Mouse (Mus musculus) liver, adult 2 months (tissue): ENCODE data around the gene Phldb2. TPM values are rescaled to one million over a fixed set of nuclear protein-coding genes. Genes with fewer than 3 reads are reported as not detected.

ENCODE experiments used
- DNase-seq: peaks from one replicate; pipeline ENCODE4 v3.0.0-alpha.2; 2011; ENCODE audit warnings: low read depth, low spot score; ENCODE audit errors: extremely low read depth
- H3K27ac ChIP-seq: fragments of 200-500 bp; replicated peaks from 2 replicates; pipeline ENCODE4 v1.5.1; 2012; ENCODE audit warnings: low read depth, mild to moderate bottlenecking, control low read depth, inconsistent platforms, low read length; ENCODE audit not compliant: insufficient read depth
- H3K27me3 ChIP-seq: fragments of 200-500 bp; 2 replicates; pipeline ENCODE4 v1.6.1; 2012; ENCODE audit warnings: mild to moderate bottlenecking, moderate library complexity, low read length, inconsistent platforms; ENCODE audit not compliant: control insufficient read depth, insufficient read depth
- H3K36me3 ChIP-seq: fragments of 200-500 bp; 2 replicates; pipeline ENCODE4 v1.6.1; 2012; ENCODE audit warnings: low read length, inconsistent platforms; ENCODE audit not compliant: control insufficient read depth, insufficient read depth
- H3K4me1 ChIP-seq: fragments of 200-500 bp; 2 replicates; pipeline ENCODE4 v1.6.1; 2011; ENCODE audit warnings: low read length; ENCODE audit not compliant: control insufficient read depth, insufficient read depth
- H3K4me3 ChIP-seq: fragments of 200-500 bp; 2 replicates; pipeline ENCODE4 v1.5.1; 2011; ENCODE audit warnings: low read depth, mild to moderate bottlenecking, control low read depth, low read length, moderate library complexity; ENCODE audit not compliant: insufficient read depth
- H3K79me2 ChIP-seq: fragments of 200-500 bp; 2 replicates; pipeline ENCODE4 v1.6.1; 2012; ENCODE audit warnings: inconsistent platforms, mild to moderate bottlenecking, low read length, moderate library complexity; ENCODE audit not compliant: control insufficient read depth, insufficient read depth
- H3K9ac ChIP-seq: fragments of 200-500 bp; 2 replicates; pipeline ENCODE4 v1.6.1; 2012; ENCODE audit warnings: low read depth, mild to moderate bottlenecking, control low read depth, inconsistent platforms, low read length
- CTCF ChIP-seq: fragments of 200-500 bp; IDR thresholded peaks from 2 replicates; pipeline ENCODE4 v1.5.1; 2011; ENCODE audit warnings: low read depth, low read length, control low read depth
- POLR2A ChIP-seq: fragments of 200-500 bp; IDR thresholded peaks from 2 replicates; pipeline ENCODE4 v1.6.1; 2011; ENCODE audit warnings: low read length, control low read depth; ENCODE audit not compliant: insufficient read depth; ENCODE audit errors: extremely low read depth
- WGBS: fragments of 180-500 bp; shearing (Covaris S2); methylation state at CpG from one replicate; pipeline ENCODE4 v1.1.7; 2018; 5-methylcytosine and 5-hydroxymethylcytosine counted together
- polyA plus RNA-seq: library from polyadenylated mRNA; depleted of rRNA; stranded (reverse); fragments of >200 nt; gene quantifications from 2 replicates; pipeline ENCODE4 v1.2.3, GENCODE M21; 2012
- total RNA-seq: library from RNA; depleted of rRNA; stranded (reverse); fragments of >200 nt; gene quantifications from 2 replicates; pipeline ENCODE4 v1.2.3, GENCODE M21; 2014

Phldb2 gene
- total and polyA plus RNA-seq, 2 experiments: 19.1 to 58.3 TPM

DNA sequence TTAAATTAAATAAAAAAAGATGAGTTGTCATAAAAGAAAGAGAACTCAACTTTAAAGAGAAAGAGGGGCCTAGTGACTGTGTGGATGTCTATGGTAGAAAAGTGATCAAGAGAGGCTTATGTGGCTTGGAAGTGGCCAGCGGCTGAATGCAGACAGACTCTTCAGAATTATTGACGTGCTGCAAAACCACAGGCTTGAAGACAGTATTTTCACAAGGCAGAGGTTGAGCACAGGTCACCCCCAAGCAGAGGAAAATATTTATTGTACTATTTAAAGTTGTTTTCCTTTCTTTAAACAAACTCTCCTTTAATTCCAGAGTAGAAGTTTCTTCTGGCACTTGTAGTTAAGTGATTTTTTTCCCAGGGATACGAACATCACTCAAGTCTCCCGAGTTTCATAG is 63.8 kb downstream of the Phldb2 start:
- peaks cover 13% of the 10 kb centered on the region for H3K4me1 ChIP-seq

DNA sequence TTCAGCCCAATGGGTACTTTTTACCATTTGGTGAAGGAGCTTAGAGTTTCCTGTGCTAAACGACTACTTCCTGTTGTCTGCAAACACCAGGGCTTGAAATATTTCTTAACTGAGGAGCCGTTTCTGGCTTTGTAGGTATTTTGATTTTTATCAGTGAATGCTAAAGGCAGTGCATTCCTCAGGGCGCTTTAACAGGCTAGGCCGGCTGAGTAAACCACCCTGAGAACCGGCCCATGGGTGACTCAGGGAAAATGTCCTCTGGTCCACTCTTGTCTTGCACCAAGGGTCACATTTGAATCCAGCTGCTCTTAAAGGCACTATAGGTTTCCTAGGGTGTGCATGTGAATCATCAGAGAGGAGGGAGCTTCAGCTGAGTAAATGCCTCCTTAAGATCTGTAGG is 66.8 kb downstream of the Phldb2 start:
- no peaks in the 10 kb centered on the region for H3K36me3 ChIP-seq
- no peak overlapping the region for H3K9ac ChIP-seq
- no peaks in the 10 kb centered on the region for H3K27me3 ChIP-seq
- H3K4me3 ChIP-seq: no peak overlapping the region
- H3K4me1 ChIP-seq: peaks cover 3% of the 10 kb centered on the region; the same call in 1 of the 2 replicates
- no peak overlapping the region for H3K27ac ChIP-seq
- TF ChIP-seq POLR2A (no peak), CTCF (no peak)
- 72% methylated on average over 5 of the region's 5 CpGs for WGBS
- DNase-seq: no peak
- H3K79me2 ChIP-seq: 0 out of 2 replicates have a peak, but pooled peaks cover 2% of the 10 kb centered on the region

More for the DNA sequence above, 63.8 kb downstream of the Phldb2 start:
- no peak overlapping the region for H3K4me3 ChIP-seq
- WGBS: 78% methylated on average over 4 of the region's 4 CpGs
- TF ChIP-seq POLR2A: no peak
- no peak for TF ChIP-seq CTCF
- 0 out of 2 replicates have a peak, but pooled peaks cover 2% of the 10 kb centered on the region for H3K79me2 ChIP-seq
- H3K36me3 ChIP-seq: no peaks in the 10 kb centered on the region
- H3K9ac ChIP-seq: no peak overlapping the region
- no peak for DNase-seq
- no peak overlapping the region for H3K27ac ChIP-seq
- no peaks in the 10 kb centered on the region for H3K27me3 ChIP-seq

DNA sequence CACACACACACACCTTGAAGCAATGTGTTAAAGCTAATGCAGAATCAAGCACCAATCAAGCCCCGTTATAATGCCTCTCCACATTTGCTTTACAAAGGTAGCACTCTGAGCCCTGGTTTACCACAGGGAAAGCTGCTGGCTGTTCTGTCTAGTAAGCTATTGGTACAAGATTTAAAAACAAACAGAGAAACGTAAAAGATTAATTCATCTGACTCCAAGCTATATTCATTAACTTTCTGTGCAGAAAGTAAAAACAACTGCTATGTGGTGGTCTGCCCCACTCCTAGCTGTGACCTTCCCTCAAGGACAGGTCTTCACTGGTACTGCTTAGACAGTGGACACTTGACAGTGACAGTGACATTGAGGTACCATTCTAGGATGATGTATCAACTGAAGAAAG is 69.2 kb downstream of the Phldb2 start:
- Histone ChIP-seq H3K4me1 (no peaks in the 10 kb centered on the region), H3K79me2 (no peaks in the 10 kb centered on the region), H3K36me3 (peaks cover 2% of the 10 kb centered on the region; the same call in 1 of the 2 replicates), H3K9ac (no peak overlapping the region), H3K4me3 (no peak overlapping the region), H3K27me3 (no peaks in the 10 kb centered on the region), H3K27ac (no peak overlapping the region)
- no peak for DNase-seq
- no peak for TF ChIP-seq POLR2A
- no peak for TF ChIP-seq CTCF
- WGBS: 70% methylated on average over 2 of the region's 2 CpGs

DNA sequence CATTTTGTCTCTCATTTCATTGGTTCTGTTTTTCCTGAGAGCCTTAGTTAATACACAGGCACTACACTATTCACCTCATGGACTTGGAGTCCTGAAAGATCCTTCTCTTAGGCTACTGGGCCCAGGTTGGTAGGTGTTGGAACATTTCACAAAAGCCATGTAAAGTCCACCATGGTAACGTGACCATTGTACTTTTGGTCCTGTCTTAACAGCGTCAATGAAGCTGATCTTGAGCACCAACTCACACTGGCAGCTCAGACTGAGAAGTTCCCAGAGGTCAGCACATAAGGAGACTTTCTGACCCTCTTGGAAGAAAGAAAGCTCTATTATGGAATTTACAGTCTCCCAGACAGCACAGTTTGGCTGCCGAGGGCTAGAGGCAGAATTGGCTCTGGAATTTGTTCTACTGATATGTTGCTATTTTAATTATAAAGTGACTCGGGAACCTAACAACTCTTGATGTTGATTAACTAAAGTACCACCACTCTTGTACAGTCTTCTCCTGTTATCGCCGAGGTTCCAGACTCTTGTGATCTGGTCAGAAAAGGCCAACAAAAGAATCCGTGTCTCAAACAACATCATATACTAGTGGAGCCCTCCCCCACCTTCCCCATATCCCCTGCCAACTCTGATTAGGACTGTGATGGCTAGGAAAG is 72.1 kb downstream of the Phldb2 start:
- H3K27ac ChIP-seq: no peak overlapping the region
- no peak for TF ChIP-seq POLR2A
- no peak for TF ChIP-seq CTCF
- H3K4me3 ChIP-seq: no peak overlapping the region
- 91% methylated on average over 7 of the region's 7 CpGs for WGBS
- no peaks in the 10 kb centered on the region for H3K27me3 ChIP-seq
- no peaks in the 10 kb centered on the region for H3K79me2 ChIP-seq
- peaks cover 2% of the 10 kb centered on the region; the same call in 1 of the 2 replicates for H3K36me3 ChIP-seq
- H3K4me1 ChIP-seq: no peaks in the 10 kb centered on the region
- no peak for DNase-seq
- no peak overlapping the region for H3K9ac ChIP-seq

DNA sequence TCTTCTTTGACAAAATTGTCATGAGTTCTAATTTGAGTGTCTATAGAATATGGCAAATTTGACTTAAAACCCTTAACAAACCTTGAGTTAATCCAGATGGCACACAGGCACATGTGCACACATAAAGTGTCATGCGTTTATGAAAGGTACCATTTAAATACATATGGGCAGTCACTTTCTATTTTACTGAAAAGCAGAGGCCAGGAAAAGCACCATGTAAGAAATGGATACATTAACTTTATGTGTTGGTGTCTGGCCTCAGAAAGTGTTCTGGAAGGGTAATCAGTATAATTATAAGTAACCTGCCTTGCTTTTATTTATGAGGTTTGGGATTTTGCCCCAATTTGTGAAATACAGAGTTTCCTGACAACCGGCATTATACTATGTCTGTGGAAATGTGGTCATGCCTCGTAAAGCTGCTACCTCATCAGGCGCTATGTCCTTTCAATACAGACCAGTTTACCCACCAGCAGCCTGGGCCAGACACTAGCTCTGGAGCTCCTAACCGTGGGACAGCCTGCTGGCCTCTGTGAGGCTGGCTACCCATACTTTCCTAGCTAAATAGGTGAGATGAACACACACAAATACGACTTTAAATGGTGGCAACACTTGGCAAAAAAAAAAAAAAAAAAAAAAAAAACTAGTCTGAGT is 73.2 kb downstream of the Phldb2 start:
- H3K9ac ChIP-seq: no peak overlapping the region
- peaks cover 2% of the 10 kb centered on the region; the same call in 1 of the 2 replicates for H3K36me3 ChIP-seq
- 95% methylated on average over 6 of the region's 6 CpGs for WGBS
- H3K4me3 ChIP-seq: no peak overlapping the region
- DNase-seq: no peak
- no peak for TF ChIP-seq POLR2A
- TF ChIP-seq CTCF: no peak
- H3K4me1 ChIP-seq: no peaks in the 10 kb centered on the region
- no peaks in the 10 kb centered on the region for H3K79me2 ChIP-seq
- H3K27me3 ChIP-seq: no peaks in the 10 kb centered on the region
- no peak overlapping the region for H3K27ac ChIP-seq

DNA sequence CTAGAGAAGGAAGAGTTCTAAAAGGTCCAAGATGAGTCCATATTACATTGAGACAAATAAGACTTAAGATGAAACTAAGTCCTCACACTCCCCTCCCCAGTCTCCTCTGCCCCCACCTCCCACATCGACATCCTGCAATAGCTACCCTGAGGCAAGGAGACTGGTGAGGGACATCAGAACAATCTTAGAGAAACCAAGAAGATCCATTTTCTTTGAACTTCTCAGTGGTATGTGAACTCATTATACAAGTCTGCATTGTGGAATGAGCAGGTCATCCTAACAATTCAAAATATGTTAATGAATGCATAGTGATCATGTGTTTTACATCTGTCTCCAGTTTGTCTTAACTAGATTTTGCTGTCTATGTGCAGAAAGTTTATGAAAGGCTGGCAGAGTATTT is 75.7 kb downstream of the Phldb2 start:
- DNase-seq: no peak
- Histone ChIP-seq H3K9ac (no peak overlapping the region), H3K36me3 (peaks cover 2% of the 10 kb centered on the region; the same call in 1 of the 2 replicates), H3K27ac (no peak overlapping the region), H3K27me3 (no peaks in the 10 kb centered on the region), H3K79me2 (no peaks in the 10 kb centered on the region), H3K4me1 (no peaks in the 10 kb centered on the region; the same call in 1 of the 2 replicates), H3K4me3 (no peak overlapping the region)
- WGBS: 84% methylated on average over 1 of the region's 1 CpGs
- TF ChIP-seq POLR2A: no peak
- no peak for TF ChIP-seq CTCF
